Mouse (Mus musculus): Measurements from ENCODE around the gene Foxn3. TPM values are rescaled to one million over a fixed set of nuclear protein-coding genes. Genes with fewer than 3 reads are reported as not detected.

Gene Foxn3
- polyA plus RNA-seq, 1 experiment from 2014 or later = 60.5 TPM

DNA sequence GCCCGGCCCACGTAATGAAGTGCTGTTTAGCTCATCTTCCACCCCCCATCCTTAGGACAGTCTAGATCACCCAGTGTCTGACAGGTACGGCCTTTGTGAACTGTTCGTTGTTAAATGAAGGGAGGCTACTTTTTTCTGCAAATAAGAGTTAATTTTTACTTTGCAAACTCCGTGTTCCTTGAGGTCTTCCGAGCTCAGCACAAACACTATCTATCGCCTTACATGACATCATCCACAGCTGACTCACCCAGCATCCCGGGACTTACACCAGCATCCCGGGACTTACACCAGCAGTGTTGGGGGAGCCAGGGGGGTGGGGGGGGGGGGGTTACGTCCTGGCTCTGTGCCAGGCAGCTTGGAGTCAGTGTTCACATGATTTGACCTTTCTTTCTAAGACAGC is 186.3 kb downstream of the Foxn3 start:
- no peak for ATAC-seq
- no peaks in the 10 kb centered on the region for H3K27me3 ChIP-seq (replicated peaks; ENCODE audit: control insufficient read depth, insufficient read depth, low read length)
- WGBS = 69% methylated on average over 10 of the region's 10 CpGs

DNA sequence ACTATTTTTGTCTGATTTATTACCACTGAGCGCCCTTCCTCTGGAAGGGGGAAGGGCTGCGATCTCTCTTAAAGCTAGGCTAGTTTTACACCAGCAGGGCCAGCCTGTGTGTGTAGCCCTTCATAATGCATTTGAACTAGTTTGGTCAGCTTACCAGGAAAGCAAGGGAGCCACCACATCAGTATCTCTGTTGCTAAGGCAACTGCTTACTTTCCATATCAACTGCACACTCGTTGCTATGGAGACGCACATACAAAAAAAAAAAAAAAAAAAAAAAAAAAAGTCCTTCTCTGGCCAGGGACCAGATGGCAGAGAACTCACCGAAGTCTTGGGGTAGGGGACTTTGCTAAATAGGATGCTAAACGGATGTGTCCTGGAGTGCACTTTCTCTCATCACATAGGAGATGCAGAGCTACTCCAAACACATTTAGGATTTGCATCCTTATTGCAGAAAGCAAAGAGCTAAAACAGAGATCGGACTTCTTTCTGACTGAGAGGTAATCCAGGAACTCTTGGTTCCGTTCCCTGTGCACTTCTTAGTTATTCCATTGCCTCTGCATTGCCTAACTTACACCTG is 187.4 kb downstream of the Foxn3 start:
- no peaks in the 10 kb centered on the region for H3K9me3 ChIP-seq (ENCODE audit: control insufficient read depth, low read length)
- ATAC-seq = peak; percentile 58; the same call in 1 of the 2 replicates
- H3K27me3 ChIP-seq (replicated peaks; ENCODE audit: control insufficient read depth, insufficient read depth, low read length) = no peaks in the 10 kb centered on the region
- no peak overlapping the region for H3K27ac ChIP-seq (ENCODE audit: low read depth, low read length)
- H3K4me2 ChIP-seq (ENCODE audit: low read length) = no peak overlapping the region; the same call in 1 of the 2 replicates
- H3K36me3 ChIP-seq (ENCODE audit: control insufficient read depth, insufficient read depth, low read length) = no peaks in the 10 kb centered on the region
- H3K9ac ChIP-seq (ENCODE audit: low read depth, low read length) = no peak overlapping the region
- WGBS = 46% methylated on average over 8 of the region's 8 CpGs
- peaks cover 20% of the 10 kb centered on the region for H3K4me1 ChIP-seq (ENCODE audit: control insufficient read depth, insufficient read depth, low read depth, low read length)
- no peak overlapping the region for H3K4me3 ChIP-seq (ENCODE audit: low read length)

More for the DNA sequence above, 186.3 kb downstream of the Foxn3 start:
- Histone ChIP-seq H3K9me3 (ENCODE audit: control insufficient read depth, low read length) (no peaks in the 10 kb centered on the region), H3K4me1 (ENCODE audit: control insufficient read depth, insufficient read depth, low read depth, low read length) (peaks cover 20% of the 10 kb centered on the region), H3K4me2 (ENCODE audit: low read length) (no peak overlapping the region), H3K36me3 (ENCODE audit: control insufficient read depth, insufficient read depth, low read length) (no peaks in the 10 kb centered on the region), H3K9ac (ENCODE audit: low read depth, low read length) (no peak overlapping the region), H3K27ac (ENCODE audit: low read depth, low read length) (no peak overlapping the region), H3K4me3 (ENCODE audit: low read length) (no peak overlapping the region)

DNA sequence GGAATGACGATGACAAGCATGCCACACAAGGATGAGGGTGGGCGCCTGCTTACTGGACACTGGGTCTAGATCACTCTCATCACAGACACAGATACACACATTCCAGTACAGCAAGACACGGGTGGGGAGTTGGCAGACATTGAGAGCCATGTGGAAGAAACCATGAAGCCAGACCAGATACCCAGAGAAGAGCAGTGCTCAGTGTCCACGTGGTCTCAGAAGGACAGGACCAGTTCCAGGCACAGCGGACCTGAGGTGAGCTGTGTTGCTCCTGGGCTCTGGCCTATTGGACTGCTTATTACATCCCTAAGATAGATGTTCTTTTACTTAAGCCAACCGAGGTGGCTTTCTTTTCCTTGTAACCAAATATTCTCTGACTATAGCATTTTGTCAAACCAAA is 188.0 kb downstream of the Foxn3 start:
- H3K36me3 ChIP-seq (ENCODE audit: control insufficient read depth, insufficient read depth, low read length) = no peaks in the 10 kb centered on the region
- ATAC-seq = peak; percentile 40
- H3K4me2 ChIP-seq (ENCODE audit: low read length) = no peak overlapping the region; the same call in 1 of the 2 replicates
- WGBS = 81% methylated on average over 6 of the region's 6 CpGs
- no peak overlapping the region for H3K9ac ChIP-seq (ENCODE audit: low read depth, low read length)
- no peak overlapping the region for H3K4me3 ChIP-seq (ENCODE audit: low read length)
- H3K27ac ChIP-seq (ENCODE audit: low read depth, low read length) = no peak overlapping the region
- H3K9me3 ChIP-seq (ENCODE audit: control insufficient read depth, low read length) = no peaks in the 10 kb centered on the region
- H3K27me3 ChIP-seq (replicated peaks; ENCODE audit: control insufficient read depth, insufficient read depth, low read length) = no peaks in the 10 kb centered on the region
- peaks cover 22% of the 10 kb centered on the region for H3K4me1 ChIP-seq (ENCODE audit: control insufficient read depth, insufficient read depth, low read depth, low read length)

GRCm38 (mm10) chr12:99374099-99374600 is 189.2 kb downstream of the Foxn3 start:
- Histone ChIP-seq H3K36me3 (ENCODE audit: control insufficient read depth, insufficient read depth, low read length) (no peaks in the 10 kb centered on the region), H3K27ac (ENCODE audit: low read depth, low read length) (no peak overlapping the region; the same call in 1 of the 2 replicates), H3K4me3 (ENCODE audit: low read length) (no peak overlapping the region), H3K9ac (ENCODE audit: low read depth, low read length) (no peak overlapping the region), H3K27me3 (replicated peaks; ENCODE audit: control insufficient read depth, insufficient read depth, low read length) (no peaks in the 10 kb centered on the region), H3K4me2 (ENCODE audit: low read length) (no peak overlapping the region), H3K4me1 (ENCODE audit: control insufficient read depth, insufficient read depth, low read depth, low read length) (peaks cover 26% of the 10 kb centered on the region), H3K9me3 (ENCODE audit: control insufficient read depth, low read length) (no peaks in the 10 kb centered on the region)
- ATAC-seq = peak; percentile 34
- WGBS = 59% methylated on average over 12 of the region's 12 CpGs

DNA sequence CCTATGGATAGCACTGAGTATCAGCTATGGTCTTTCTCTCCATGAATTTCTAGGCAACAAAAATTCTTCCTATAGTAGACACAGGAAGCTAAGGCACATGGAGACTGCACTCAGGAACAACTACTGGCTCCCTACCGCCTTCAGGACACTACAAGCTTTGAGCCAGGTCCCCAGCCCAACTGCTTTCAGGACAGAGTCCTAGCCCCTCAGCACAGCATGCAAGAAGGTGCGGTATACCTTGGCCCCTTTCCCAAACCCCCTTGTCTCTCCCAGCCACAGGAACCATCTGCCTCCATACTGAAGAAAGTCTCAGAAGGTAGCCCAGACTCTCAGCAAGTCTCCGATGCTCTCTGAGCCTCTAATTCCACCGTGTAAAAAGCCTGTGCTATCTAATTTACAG is 189.8 kb downstream of the Foxn3 start:
- 61% methylated on average over 4 of the region's 4 CpGs for WGBS
- ATAC-seq = no peak
- Histone ChIP-seq H3K9me3 (ENCODE audit: control insufficient read depth, low read length) (no peaks in the 10 kb centered on the region), H3K27me3 (replicated peaks; ENCODE audit: control insufficient read depth, insufficient read depth, low read length) (no peaks in the 10 kb centered on the region), H3K4me1 (ENCODE audit: control insufficient read depth, insufficient read depth, low read depth, low read length) (peaks cover 26% of the 10 kb centered on the region), H3K4me3 (ENCODE audit: low read length) (no peak overlapping the region), H3K27ac (ENCODE audit: low read depth, low read length) (peak overlapping the region; percentile 37; the same call in 1 of the 2 replicates), H3K4me2 (ENCODE audit: low read length) (no peak overlapping the region), H3K36me3 (ENCODE audit: control insufficient read depth, insufficient read depth, low read length) (no peaks in the 10 kb centered on the region), H3K9ac (ENCODE audit: low read depth, low read length) (no peak overlapping the region)

DNA sequence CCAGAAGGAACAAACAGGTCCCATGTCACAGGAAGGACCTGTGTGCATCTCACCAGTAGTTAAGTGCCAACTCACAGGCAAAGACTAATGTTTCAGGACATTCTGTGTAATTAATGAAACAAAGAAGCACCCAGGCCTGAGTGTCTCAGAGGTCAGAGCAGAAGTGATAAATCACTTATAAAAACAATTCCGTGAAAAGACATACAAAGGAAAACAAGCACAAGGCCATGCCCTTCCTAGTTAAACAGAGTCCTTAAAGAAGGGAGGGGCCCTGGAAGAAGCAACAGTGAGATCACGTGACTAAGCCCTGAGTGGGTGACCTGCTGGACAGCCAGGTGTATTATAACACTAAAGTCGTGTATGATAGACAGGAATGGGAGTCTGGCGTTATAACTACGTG is 191.9 kb downstream of the Foxn3 start:
- Histone ChIP-seq H3K9me3 (ENCODE audit: control insufficient read depth, low read length) (no peaks in the 10 kb centered on the region), H3K36me3 (ENCODE audit: control insufficient read depth, insufficient read depth, low read length) (no peaks in the 10 kb centered on the region), H3K4me1 (ENCODE audit: control insufficient read depth, insufficient read depth, low read depth, low read length) (peaks cover 24% of the 10 kb centered on the region), H3K4me2 (ENCODE audit: low read length) (no peak overlapping the region), H3K27me3 (replicated peaks; ENCODE audit: control insufficient read depth, insufficient read depth, low read length) (no peaks in the 10 kb centered on the region), H3K27ac (ENCODE audit: low read depth, low read length) (no peak overlapping the region), H3K4me3 (ENCODE audit: low read length) (no peak overlapping the region), H3K9ac (ENCODE audit: low read depth, low read length) (no peak overlapping the region)
- 77% methylated on average over 5 of the region's 5 CpGs for WGBS
- ATAC-seq = no peak

DNA sequence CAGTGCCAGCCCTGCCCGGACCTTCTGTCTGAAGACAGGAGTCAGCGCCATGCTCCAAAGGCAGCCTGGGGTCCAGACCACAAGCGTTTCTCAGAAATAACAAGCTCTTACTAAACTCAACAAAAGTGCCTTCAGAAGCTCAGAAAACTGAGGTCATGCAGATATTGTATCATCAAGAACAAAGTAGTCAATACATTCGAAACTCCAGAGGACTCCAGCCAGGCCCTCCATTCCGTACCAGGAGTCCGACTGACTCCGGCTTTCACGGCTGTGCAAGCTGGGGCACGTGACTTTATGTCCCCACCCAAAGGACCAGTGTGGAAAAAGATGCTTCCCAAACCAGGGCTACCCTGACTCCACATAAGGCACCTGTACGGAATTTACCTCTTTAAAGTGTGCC is 195.1 kb downstream of the Foxn3 start:
- H3K27me3 ChIP-seq (replicated peaks; ENCODE audit: control insufficient read depth, insufficient read depth, low read length) = no peaks in the 10 kb centered on the region
- ATAC-seq = no peak
- no peak overlapping the region for H3K9ac ChIP-seq (ENCODE audit: low read depth, low read length)
- H3K9me3 ChIP-seq (ENCODE audit: control insufficient read depth, low read length) = no peaks in the 10 kb centered on the region
- H3K4me3 ChIP-seq (ENCODE audit: low read length) = no peak overlapping the region
- no peak overlapping the region for H3K4me2 ChIP-seq (ENCODE audit: low read length)
- 95% methylated on average over 10 of the region's 10 CpGs for WGBS
- H3K27ac ChIP-seq (ENCODE audit: low read depth, low read length) = no peak overlapping the region
- no peaks in the 10 kb centered on the region for H3K36me3 ChIP-seq (ENCODE audit: control insufficient read depth, insufficient read depth, low read length)
- peaks cover 12% of the 10 kb centered on the region for H3K4me1 ChIP-seq (ENCODE audit: control insufficient read depth, insufficient read depth, low read depth, low read length)

DNA sequence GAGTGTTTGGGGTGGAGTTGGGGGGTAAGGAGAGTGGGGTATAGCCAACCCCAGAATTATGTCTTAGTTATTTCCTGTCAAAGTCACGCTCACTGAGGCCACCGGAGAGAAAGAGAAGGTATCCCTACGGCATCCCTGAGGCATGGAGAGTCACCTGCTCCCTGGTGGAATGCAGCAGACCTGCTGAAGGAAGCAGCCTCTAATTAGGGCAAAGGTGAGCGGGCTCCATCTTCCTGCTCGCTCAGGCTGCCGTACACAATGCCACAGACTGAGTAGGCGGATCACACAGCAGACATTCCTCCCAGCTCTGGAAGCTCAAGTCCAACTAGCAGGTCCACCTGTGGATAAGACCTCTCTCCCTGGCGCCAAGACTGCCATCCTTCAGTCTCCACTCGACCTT is 197.4 kb downstream of the Foxn3 start:
- 88% methylated on average over 9 of the region's 9 CpGs for WGBS

DNA sequence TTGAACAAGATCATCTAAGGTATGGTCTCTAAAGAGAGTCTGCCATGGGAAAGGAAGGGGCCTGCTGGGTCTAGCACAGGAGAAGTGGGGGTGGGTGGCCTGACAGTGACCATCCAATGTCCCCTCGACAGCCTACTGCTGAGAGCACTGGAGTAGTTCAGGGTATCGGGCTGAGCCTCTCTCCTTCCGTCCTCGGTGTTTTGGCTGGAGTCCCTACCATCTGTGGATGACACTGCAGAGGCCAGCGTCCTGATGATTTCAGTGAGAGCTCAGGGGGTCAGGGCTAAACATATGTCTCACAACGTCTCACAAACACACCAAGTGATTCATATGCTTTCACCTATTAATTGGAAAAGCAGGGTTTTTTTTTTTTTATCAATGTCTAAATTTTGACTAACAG is 199.2 kb downstream of the Foxn3 start:
- peak; percentile 41 for ATAC-seq

More for the DNA sequence above, 197.4 kb downstream of the Foxn3 start:
- Histone ChIP-seq H3K27me3 (replicated peaks; ENCODE audit: control insufficient read depth, insufficient read depth, low read length) (no peaks in the 10 kb centered on the region), H3K4me2 (ENCODE audit: low read length) (no peak overlapping the region), H3K27ac (ENCODE audit: low read depth, low read length) (no peak overlapping the region), H3K9me3 (ENCODE audit: control insufficient read depth, low read length) (no peaks in the 10 kb centered on the region), H3K4me3 (ENCODE audit: low read length) (no peak overlapping the region), H3K9ac (ENCODE audit: low read depth, low read length) (no peak overlapping the region; the same call in 1 of the 2 replicates), H3K36me3 (ENCODE audit: control insufficient read depth, insufficient read depth, low read length) (no peaks in the 10 kb centered on the region), H3K4me1 (ENCODE audit: control insufficient read depth, insufficient read depth, low read depth, low read length) (peaks cover 15% of the 10 kb centered on the region)
- no peak for ATAC-seq

More for the DNA sequence above, 199.2 kb downstream of the Foxn3 start:
- Histone ChIP-seq H3K27me3 (replicated peaks; ENCODE audit: control insufficient read depth, insufficient read depth, low read length) (no peaks in the 10 kb centered on the region), H3K36me3 (ENCODE audit: control insufficient read depth, insufficient read depth, low read length) (no peaks in the 10 kb centered on the region), H3K9ac (ENCODE audit: low read depth, low read length) (no peak overlapping the region), H3K4me3 (ENCODE audit: low read length) (no peak overlapping the region), H3K4me2 (ENCODE audit: low read length) (no peak overlapping the region), H3K27ac (ENCODE audit: low read depth, low read length) (no peak overlapping the region), H3K9me3 (ENCODE audit: control insufficient read depth, low read length) (no peaks in the 10 kb centered on the region), H3K4me1 (ENCODE audit: control insufficient read depth, insufficient read depth, low read depth, low read length) (peaks cover 9% of the 10 kb centered on the region)
- WGBS = 47% methylated on average over 6 of the region's 6 CpGs
